ENCODE assay signal across 18 mouse cellular contexts in the genomic region with DNA sequence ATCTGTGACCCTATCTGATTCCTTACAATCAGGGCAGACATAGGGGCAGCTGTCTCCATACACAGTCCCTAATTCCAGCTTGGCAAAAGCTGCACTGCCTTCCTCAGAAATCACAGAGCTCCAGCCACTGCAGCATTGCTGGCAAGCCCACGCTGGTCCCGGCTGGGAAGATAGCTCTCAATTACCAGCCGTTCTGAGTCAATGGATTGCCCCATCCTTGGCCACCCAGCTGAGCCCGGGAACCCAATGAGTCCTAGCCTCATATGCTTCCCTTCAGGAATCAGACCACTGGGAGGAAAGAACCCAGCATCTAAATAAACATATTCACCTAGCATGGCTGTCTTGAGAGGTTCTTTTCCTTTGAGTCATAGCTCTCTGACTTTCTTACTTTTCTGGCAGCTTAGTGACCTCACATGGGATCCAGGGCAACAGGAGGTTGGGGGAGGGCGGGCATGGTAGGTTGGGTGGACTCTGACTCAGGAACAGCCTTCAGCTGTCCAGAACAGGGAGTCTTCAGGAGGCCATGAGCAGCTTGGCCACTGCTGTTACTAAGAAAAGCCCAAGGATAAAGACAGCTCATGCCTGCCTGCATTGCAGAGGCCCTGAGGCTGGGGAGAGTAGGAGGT.
DNase-seq lines count a peak whose midpoint lies in the region; ATAC-seq and TF ChIP-seq lines count a peak whose summit lies in the region.
"Had no signal": no experiment of that assay in that cellular context is flagged by ENCODE, and none has a peak within 500 bp of the region (broad histone marks: within the 10 kb centered on the region; RNA-seq: fewer than 3 reads in every experiment).

No protein-coding gene starts in this region.

- no peak overlapping the region for H3K27ac ChIP-seq in stomach, postnatal 0 days (replicated peaks)
- H3K27ac ChIP-seq in layer of hippocampus, adult 2 months: no peak overlapping the region
- H3K27ac ChIP-seq: hindbrain, embryonic 12.5 days; liver, embryonic 15.5 days had no signal

- no peak overlapping the region for H3K9ac ChIP-seq in stomach, postnatal 0 days (ENCODE audit: low read length)
- H3K9ac ChIP-seq: forebrain, postnatal 0 days; hindbrain, embryonic 12.5 days; liver, embryonic 15.5 days had no signal

- no peak overlapping the region for H3K4me3 ChIP-seq in stomach, postnatal 0 days (ENCODE audit: low read depth, low read length)
- H3K4me3 ChIP-seq in layer of hippocampus, adult 2 months: no peak overlapping the region
- H3K4me3 ChIP-seq: hindbrain, embryonic 12.5 days; liver, embryonic 15.5 days; megakaryocyte, embryonic 14.5 days; myocyte had no signal

- TF ChIP-seq EP300 in stomach, postnatal 0 days (optimal IDR thresholded peaks at IDR 0.05): no peak

- peak; percentile 29 to 37 for DNase-seq in gastrocnemius, adult 8-10 months (ENCODE audit: low spot score in 2 of 2)
- DNase-seq in gastrocnemius, postnatal 10 days: no peak
- DNase-seq in lung, postnatal 36 days: peak; percentile 10
- no peak for DNase-seq in lung, postnatal 10 days
- DNase-seq in adrenal gland, postnatal 10 days: peak; percentile 78
- no peak for DNase-seq in stomach, postnatal 0 days (ENCODE audit: low spot score)
- DNase-seq in urinary bladder, postnatal 25 days (ENCODE audit: low spot score): no peak
- DNase-seq in layer of hippocampus, adult 2 months (ENCODE audit: low spot score in 2 of 2): no peak
- DNase-seq: cerebellum, postnatal 25 days; forebrain, postnatal 0 days; kidney, adult 9 months; retina, postnatal 1 day; thymus, postnatal 14 days had no signal

- H3K9me3 ChIP-seq in stomach, postnatal 0 days (ENCODE audit: control insufficient read depth, low read length): no peaks in the 10 kb centered on the region
- H3K9me3 ChIP-seq: hindbrain, embryonic 12.5 days; liver, embryonic 15.5 days; megakaryocyte, embryonic 14.5 days had no signal

- ATAC-seq in stomach, postnatal 0 days (ENCODE audit: low FRiP score, low TSS enrichment): peak; percentile 51; the same call in 1 of the 2 replicates
- ATAC-seq: forebrain, postnatal 0 days had no signal

- TF ChIP-seq CTCF in stomach, postnatal 0 days (IDR thresholded peaks at IDR 0.05; ENCODE audit: low read depth): no peak
- TF ChIP-seq CTCF in layer of hippocampus, adult 2 months (conservative IDR thresholded peaks at IDR 0.05): no peak

- no peaks in the 10 kb centered on the region for H3K27me3 ChIP-seq in stomach, postnatal 0 days (ENCODE audit: control insufficient read depth, insufficient read depth, low read length)
- H3K27me3 ChIP-seq: hindbrain, embryonic 12.5 days; liver, embryonic 15.5 days; megakaryocyte, embryonic 14.5 days had no signal

- 68% methylated on average over 5 of the region's 5 CpGs for WGBS in stomach, postnatal 0 days

- H3K4me2 ChIP-seq in stomach, postnatal 0 days (replicated peaks; ENCODE audit: low read depth): no peak overlapping the region
- H3K4me2 ChIP-seq: heart, embryonic 11.5 days; hindbrain, embryonic 12.5 days; liver, embryonic 15.5 days had no signal

- H3K4me1 ChIP-seq in stomach, postnatal 0 days (replicated peaks; ENCODE audit: control insufficient read depth, insufficient read depth): no peaks in the 10 kb centered on the region
- H3K4me1 ChIP-seq: liver, embryonic 15.5 days; megakaryocyte, embryonic 14.5 days had no signal

- no peaks in the 10 kb centered on the region for H3K36me3 ChIP-seq in stomach, postnatal 0 days (ENCODE audit: control insufficient read depth, insufficient read depth, low read length)
- H3K36me3 ChIP-seq: hindbrain, embryonic 12.5 days; liver, embryonic 15.5 days had no signal

Comparison
In these comparisons a context has a peak if more than half of its experiments do, and no peak if none do; other contexts are left out.
1. DNase-seq: peak in gastrocnemius, adult 8-10 months (2 of 2), lung, postnatal 36 days (single experiment) and adrenal gland, postnatal 10 days (single experiment); none in gastrocnemius, postnatal 10 days (single experiment), lung, postnatal 10 days (single experiment), stomach, postnatal 0 days (single experiment), urinary bladder, postnatal 25 days (single experiment) and layer of hippocampus, adult 2 months (0 of 2).